Mouse (Mus musculus) liver, adult 10 weeks (tissue): Measurements from ENCODE around the gene Arhgef16. TPM values are rescaled to one million over a fixed set of nuclear protein-coding genes. Genes with fewer than 3 reads are reported as not detected.

Source experiments
- polyA plus RNA-seq: library from polyadenylated mRNA; stranded (reverse); fragments of 350-450 nt; fragmentation: Illumina TruSeq; extraction: RNeasy Lipid Tissue Mini Kit (QIAGEN cat#74804); gene quantifications from one replicate; pipeline ENCODE4 v1.2.3, GENCODE M21; 2014; ENCODE audit warnings: low read depth, low replicate concordance

The Arhgef16 gene
- polyA plus RNA-seq = not detected

GRCm38 (mm10) chr4:154301466-154301881 is at the start of gene Arhgef16:
TSS of gene Arhgef16 (minus strand) at chr4:154301676.

GRCm38 (mm10) chr4:154335761-154336160 is 34.3 kb upstream of the Arhgef16 start, which contains the start of gene B230104I21Rik:
TSS of gene B230104I21Rik (plus strand) at chr4:154336127.

Other genes starting within 250 kb of the Arhgef16 start
- gene Trp73, start 161.5 kb downstream of the Arhgef16 start, polyA plus RNA-seq = not detected
- 0.93 TPM for gene Wrap73, start 159.3 kb downstream of the Arhgef16 start, polyA plus RNA-seq
- gene Tprgl, start 141.0 kb downstream of the Arhgef16 start, polyA plus RNA-seq = 42.4 TPM
- gene Megf6, start 130.9 kb downstream of the Arhgef16 start, polyA plus RNA-seq = not detected
- gene B230104I21Rik, start 34.5 kb upstream of the Arhgef16 start, polyA plus RNA-seq = not detected